Mouse (Mus musculus) neutrophil, adult 65 days (primary cell): Measurements from ENCODE around the gene Hspb7. TPM values are rescaled to one million over a fixed set of nuclear protein-coding genes. Genes with fewer than 3 reads are reported as not detected.

Source experiments
- total RNA-seq: library from RNA; stranded (reverse); gene quantifications from 2 replicates; pipeline ENCODE4 v1.2.4, GENCODE M21; 2023

Gene Hspb7
- not detected in 2 replicates for total RNA-seq

GRCm38 (mm10) chr4:141420192-141420829 is at the start of gene Hspb7:
Gene Hspb7, plus strand, starts transcription at chr4:141420779.

GRCm38 (mm10) chr4:141398545-141398944 is 22.0 kb upstream of the Hspb7 start, which contains the start of gene Clcnka:
Gene Clcnka, minus strand, starts transcription at chr4:141398724.

GRCm38 (mm10) chr4:141415924-141416323 is 4.7 kb upstream of the Hspb7 start, which contains the start of gene Clcnkb:
Gene Clcnkb, minus strand, starts transcription at chr4:141416014.

GRCm38 (mm10) chr4:141435974-141436373 is 15.4 kb downstream of the Hspb7 start, which contains the start of gene Srarp:
Gene Srarp, minus strand, starts transcription at chr4:141436105.

GRCm38 (mm10) chr4:141444451-141445327 is 24.1 kb downstream of the Hspb7 start, which contains the start of gene Zbtb17:
Gene Zbtb17, plus strand, starts transcription at chr4:141444654.

Other genes with a start within 250 kb of the Hspb7 start
- 0.54 and 1.3 TPM in 2 replicates for gene Rsg1, start 206.8 kb upstream of the Hspb7 start, total RNA-seq
- not detected in 2 replicates for gene Arhgef19, start 181.3 kb upstream of the Hspb7 start, total RNA-seq
- gene Epha2, start 119.5 kb upstream of the Hspb7 start, total RNA-seq, result 0.76 and 1.1 TPM in 2 replicates
- gene Fam131c, start 52.6 kb upstream of the Hspb7 start, total RNA-seq, result not detected in 2 replicates
- gene Clcnka, start 22.1 kb upstream of the Hspb7 start, total RNA-seq, result not detected in 2 replicates
- gene Clcnkb, start 4.8 kb upstream of the Hspb7 start, total RNA-seq, result not detected in 2 replicates
- not detected in 2 replicates for gene Srarp, start 15.3 kb downstream of the Hspb7 start, total RNA-seq
- gene Zbtb17, start 23.9 kb downstream of the Hspb7 start, total RNA-seq, result 32.0 and 36.4 TPM in 2 replicates
- gene Spen, start 117.8 kb downstream of the Hspb7 start, total RNA-seq, result 88.6 and 113 TPM in 2 replicates
- gene Fblim1, start 185.3 kb downstream of the Hspb7 start, total RNA-seq, result not detected in 2 replicates
- not detected in 2 replicates for gene Tmem82, start 197.9 kb downstream of the Hspb7 start, total RNA-seq
- gene Slc25a34, start 203.0 kb downstream of the Hspb7 start, total RNA-seq, result 0.22 TPM in 1 of 2 replicates, not detected in the other
- gene Plekhm2, start 244.1 kb downstream of the Hspb7 start, total RNA-seq, result 60.3 and 80.1 TPM in 2 replicates